Mouse (Mus musculus) liver, adult 2 months (tissue): ENCODE measurements around the gene Rassf1. TPM values are rescaled to one million over a fixed set of nuclear protein-coding genes. Genes with fewer than 3 reads are reported as not detected.

Experiments
- DNase-seq: peaks from one replicate; pipeline ENCODE4 v3.0.0-alpha.2; 2011; ENCODE audit warnings: low read depth, low spot score; ENCODE audit errors: extremely low read depth
- H3K27ac ChIP-seq: fragments of 200-500 bp; replicated peaks from 2 replicates; pipeline ENCODE4 v1.5.1; 2012; ENCODE audit warnings: low read depth, mild to moderate bottlenecking, control low read depth, inconsistent platforms, low read length; ENCODE audit not compliant: insufficient read depth
- H3K27me3 ChIP-seq: fragments of 200-500 bp; 2 replicates; pipeline ENCODE4 v1.6.1; 2012; ENCODE audit warnings: mild to moderate bottlenecking, moderate library complexity, low read length, inconsistent platforms; ENCODE audit not compliant: control insufficient read depth, insufficient read depth
- H3K36me3 ChIP-seq: fragments of 200-500 bp; 2 replicates; pipeline ENCODE4 v1.6.1; 2012; ENCODE audit warnings: low read length, inconsistent platforms; ENCODE audit not compliant: control insufficient read depth, insufficient read depth
- H3K4me1 ChIP-seq: fragments of 200-500 bp; 2 replicates; pipeline ENCODE4 v1.6.1; 2011; ENCODE audit warnings: low read length; ENCODE audit not compliant: control insufficient read depth, insufficient read depth
- H3K4me3 ChIP-seq: fragments of 200-500 bp; 2 replicates; pipeline ENCODE4 v1.5.1; 2011; ENCODE audit warnings: low read depth, mild to moderate bottlenecking, control low read depth, low read length, moderate library complexity; ENCODE audit not compliant: insufficient read depth
- H3K79me2 ChIP-seq: fragments of 200-500 bp; 2 replicates; pipeline ENCODE4 v1.6.1; 2012; ENCODE audit warnings: inconsistent platforms, mild to moderate bottlenecking, low read length, moderate library complexity; ENCODE audit not compliant: control insufficient read depth, insufficient read depth
- H3K9ac ChIP-seq: fragments of 200-500 bp; 2 replicates; pipeline ENCODE4 v1.6.1; 2012; ENCODE audit warnings: low read depth, mild to moderate bottlenecking, control low read depth, inconsistent platforms, low read length
- CTCF ChIP-seq: fragments of 200-500 bp; IDR thresholded peaks from 2 replicates; pipeline ENCODE4 v1.5.1; 2011; ENCODE audit warnings: low read depth, low read length, control low read depth
- POLR2A ChIP-seq: fragments of 200-500 bp; IDR thresholded peaks from 2 replicates; pipeline ENCODE4 v1.6.1; 2011; ENCODE audit warnings: low read length, control low read depth; ENCODE audit not compliant: insufficient read depth; ENCODE audit errors: extremely low read depth
- WGBS: fragments of 180-500 bp; shearing (Covaris S2); methylation state at CpG from one replicate; pipeline ENCODE4 v1.1.7; 2018; 5-methylcytosine and 5-hydroxymethylcytosine counted together
- polyA plus RNA-seq: library from polyadenylated mRNA; depleted of rRNA; stranded (reverse); fragments of >200 nt; gene quantifications from 2 replicates; pipeline ENCODE4 v1.2.3, GENCODE M21; 2012
- total RNA-seq: library from RNA; depleted of rRNA; stranded (reverse); fragments of >200 nt; gene quantifications from 2 replicates; pipeline ENCODE4 v1.2.3, GENCODE M21; 2014

Rassf1 gene
- total and polyA plus RNA-seq, 2 experiments = 6.0 to 7.0 TPM

DNA sequence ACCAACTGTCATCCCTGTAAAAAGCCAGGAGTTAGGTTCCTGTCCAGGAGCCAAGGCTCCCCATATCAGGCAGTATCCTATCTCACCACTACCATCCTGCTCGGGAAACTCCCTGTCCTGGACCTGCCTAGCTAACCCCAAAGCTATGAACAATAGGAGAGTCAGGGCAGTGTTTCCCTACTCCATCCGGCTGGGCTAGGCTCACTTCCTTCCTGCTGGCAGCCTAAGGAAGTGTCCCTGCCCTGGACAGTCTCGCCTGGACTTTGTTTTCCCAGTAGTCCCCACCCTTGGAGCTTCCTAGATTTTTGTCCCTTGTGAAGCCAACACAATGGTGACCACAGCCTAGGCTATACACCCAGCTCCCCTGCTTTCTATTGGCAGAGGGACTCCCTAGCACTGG is 15.5 kb downstream of the Rassf1 start:
- peaks cover 29% of the 10 kb centered on the region; the same call in 1 of the 2 replicates for H3K79me2 ChIP-seq
- peak; percentile 62 for DNase-seq
- H3K36me3 ChIP-seq = peaks cover 2% of the 10 kb centered on the region
- 7% methylated on average over 3 of the region's 3 CpGs for WGBS
- no peak overlapping the region for H3K4me3 ChIP-seq
- no peak for TF ChIP-seq POLR2A
- 0 out of 2 replicates have a peak, but pooled peaks have one; percentile 30 for TF ChIP-seq CTCF
- H3K27ac ChIP-seq = peak overlapping the region; percentile 94
- peak overlapping the region; percentile 82; the same call in 1 of the 2 replicates for H3K9ac ChIP-seq
- peaks cover 41% of the 10 kb centered on the region for H3K4me1 ChIP-seq
- H3K27me3 ChIP-seq = no peaks in the 10 kb centered on the region

DNA sequence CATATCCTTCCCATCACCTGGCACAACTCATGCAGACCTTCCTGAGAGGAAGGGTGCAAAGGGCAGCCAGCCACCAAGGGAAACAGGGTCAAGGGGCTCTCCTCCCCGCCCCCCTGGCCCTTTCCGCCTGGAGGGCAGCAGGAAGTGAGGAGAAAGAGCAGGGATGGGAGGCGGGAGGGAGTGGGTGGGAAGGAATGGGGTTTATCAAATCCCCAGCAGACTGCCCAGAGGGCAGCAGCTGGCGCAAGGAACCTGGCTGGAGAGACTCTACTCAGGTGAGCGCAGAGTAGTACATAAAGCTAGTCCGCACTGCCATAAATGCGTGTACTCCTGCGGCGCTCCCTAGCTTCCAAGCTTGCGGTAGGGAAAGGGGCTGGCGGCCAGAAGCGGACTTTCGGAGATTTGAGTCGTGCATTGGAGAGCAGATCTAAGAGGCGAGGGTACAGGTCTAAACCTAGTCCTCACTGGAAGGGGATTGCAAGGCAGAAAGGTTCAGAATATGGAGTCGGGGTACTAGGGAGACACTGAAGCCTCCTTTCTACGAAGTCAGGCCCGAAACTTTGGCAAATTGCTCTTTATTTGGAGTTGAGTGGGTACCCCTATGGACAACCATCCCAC is 16.5 kb downstream of the Rassf1 start, which contains the start of gene Hyal2:
Hyal2 (plus strand) TSS at position 244 of the 618 bp plus-strand sequence.
- Histone ChIP-seq H3K36me3 (peaks cover 7% of the 10 kb centered on the region), H3K79me2 (peaks cover 33% of the 10 kb centered on the region; the same call in 1 of the 2 replicates), H3K27ac (peak within 1 kb of the TSS; percentile 94), H3K4me1 (peaks cover 41% of the 10 kb centered on the region), H3K9ac (peak within 1 kb of the TSS; percentile 82), H3K4me3 (peak within 1 kb of the TSS; percentile 83), H3K27me3 (no peaks in the 10 kb centered on the region)
- peak; percentile 76 for DNase-seq
- WGBS = 11% methylated on average over 18 of the region's 18 CpGs
- TF ChIP-seq POLR2A = peak; percentile 69
- no peak for TF ChIP-seq CTCF

DNA sequence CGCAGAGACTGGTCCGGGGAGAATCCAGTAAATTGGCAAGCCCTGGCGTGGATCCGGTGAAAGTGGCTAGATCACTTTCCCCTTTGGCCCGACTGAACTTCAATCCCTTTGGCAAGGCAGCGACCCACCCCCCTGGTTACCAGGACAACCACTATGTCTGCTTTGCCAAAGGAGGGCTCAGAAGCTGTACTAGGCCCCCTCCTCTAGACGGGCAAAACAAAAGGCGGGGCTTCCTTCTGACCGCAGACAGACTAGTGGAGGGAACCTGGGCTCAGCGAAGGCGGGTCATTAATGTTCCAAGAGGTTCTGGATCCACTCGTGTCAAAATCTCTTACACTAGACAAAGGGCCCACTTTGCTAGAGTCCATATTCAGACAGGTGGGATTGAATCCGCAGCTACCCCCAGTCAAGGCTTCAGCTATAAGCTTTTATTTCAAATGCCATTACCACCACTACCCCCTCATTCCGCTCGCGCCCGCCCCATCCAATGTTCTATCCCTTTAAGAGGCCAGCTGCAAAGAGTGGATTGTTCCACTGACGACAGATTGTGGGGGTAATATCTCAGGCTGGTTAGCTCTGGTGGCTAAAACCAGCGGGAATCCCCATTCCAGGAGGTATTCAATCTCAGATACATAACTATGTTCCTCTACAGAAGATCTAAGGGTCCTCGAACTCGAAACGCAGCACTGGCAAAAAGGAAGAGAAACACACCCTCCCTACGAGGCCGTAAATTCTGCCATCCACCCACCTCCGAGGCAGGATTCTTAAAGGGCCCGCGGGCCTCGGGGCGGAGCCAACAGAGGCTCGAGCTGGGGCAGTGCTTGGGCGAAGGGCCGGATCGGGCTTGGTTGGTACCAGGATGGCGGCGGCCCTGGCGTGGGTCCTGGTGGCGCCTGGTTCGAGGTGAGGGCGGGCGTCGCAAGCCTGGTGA is 17.2 kb downstream of the Rassf1 start:
- Histone ChIP-seq H3K9ac (peak overlapping the region; percentile 82), H3K27me3 (no peaks in the 10 kb centered on the region), H3K36me3 (peaks cover 7% of the 10 kb centered on the region), H3K4me1 (peaks cover 41% of the 10 kb centered on the region), H3K4me3 (peak overlapping the region; percentile 83), H3K27ac (peak overlapping the region; percentile 94), H3K79me2 (peaks cover 30% of the 10 kb centered on the region; the same call in 1 of the 2 replicates)
- WGBS = under 1% methylated on average over 41 of the region's 41 CpGs
- TF ChIP-seq POLR2A (0 out of 2 replicates have a peak, but pooled peaks have one; percentile 29), CTCF (no peak)
- peak; percentile 91 for DNase-seq

DNA sequence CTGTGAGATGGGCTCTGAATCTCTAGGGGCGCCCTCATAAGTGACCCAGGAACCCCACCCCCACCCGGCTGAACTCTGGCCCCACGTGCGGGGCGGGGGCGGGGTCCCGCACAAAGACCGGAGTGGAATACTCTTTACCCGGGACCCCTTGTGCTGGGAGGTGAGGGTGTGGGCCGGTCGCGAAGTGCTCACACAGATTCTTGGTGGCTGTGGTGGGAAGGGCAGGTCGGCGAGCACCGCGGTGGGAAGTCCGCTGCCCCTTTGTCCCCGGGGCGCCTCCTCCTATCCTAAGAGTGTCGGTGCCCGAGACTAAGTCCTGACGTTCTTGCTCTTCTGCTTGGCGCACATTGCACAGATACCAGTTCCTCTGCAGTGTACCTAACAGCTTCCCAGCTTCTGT is 17.9 kb downstream of the Rassf1 start:
- H3K36me3 ChIP-seq = peaks cover 7% of the 10 kb centered on the region
- peak; percentile 60 for DNase-seq
- under 1% methylated on average over 23 of the region's 23 CpGs for WGBS
- peak overlapping the region; percentile 94 for H3K27ac ChIP-seq
- TF ChIP-seq CTCF (no peak), POLR2A (no peak)
- peak overlapping the region; percentile 82 for H3K9ac ChIP-seq
- peaks cover 27% of the 10 kb centered on the region; the same call in 1 of the 2 replicates for H3K79me2 ChIP-seq
- no peaks in the 10 kb centered on the region for H3K27me3 ChIP-seq
- peaks cover 35% of the 10 kb centered on the region for H3K4me1 ChIP-seq
- H3K4me3 ChIP-seq = peak overlapping the region; percentile 83

DNA sequence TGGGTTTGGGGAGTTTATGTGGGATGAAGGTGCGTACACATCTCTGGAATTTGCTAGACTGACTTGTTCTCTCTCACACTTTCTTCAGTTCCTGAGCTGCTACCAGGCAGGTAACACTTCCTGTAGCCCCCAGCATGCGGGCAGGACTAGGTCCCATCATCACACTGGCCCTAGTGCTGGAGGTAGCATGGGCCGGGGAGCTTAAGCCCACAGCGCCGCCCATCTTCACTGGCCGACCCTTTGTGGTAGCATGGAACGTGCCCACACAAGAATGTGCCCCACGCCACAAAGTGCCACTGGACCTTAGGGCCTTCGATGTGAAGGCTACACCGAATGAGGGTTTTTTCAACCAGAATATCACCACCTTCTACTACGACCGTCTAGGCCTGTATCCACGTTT is 18.7 kb downstream of the Rassf1 start:
- peak overlapping the region; percentile 83 for H3K4me3 ChIP-seq
- peaks cover 34% of the 10 kb centered on the region for H3K4me1 ChIP-seq
- 48% methylated on average over 13 of the region's 13 CpGs for WGBS

More for the DNA sequence above, 18.7 kb downstream of the Rassf1 start:
- Histone ChIP-seq H3K27me3 (no peaks in the 10 kb centered on the region), H3K36me3 (peaks cover 7% of the 10 kb centered on the region), H3K79me2 (peaks cover 24% of the 10 kb centered on the region; the same call in 1 of the 2 replicates), H3K27ac (peak overlapping the region; percentile 94), H3K9ac (peak overlapping the region; percentile 82)
- TF ChIP-seq CTCF (no peak), POLR2A (no peak)
- DNase-seq = no peak
